Mouse (Mus musculus): ENCODE measurements around the gene Lrrc52.

- TF ChIP-seq CTCF (IDR thresholded peaks at IDR 0.05; ENCODE audit: borderline replicate concordance, extremely low read depth, insufficient read depth, insufficient read length): no peak
- no peak for TF ChIP-seq POLR2A (IDR thresholded peaks at IDR 0.05; ENCODE audit: borderline replicate concordance, extremely low read depth, insufficient read depth, insufficient read length, poor library complexity, severe bottlenecking)
These were observed at the start of gene Lrrc52 for GRCm38 (mm10) chr1:167466765-167467426.

All from brain, embryonic 14.5 days (tissue).